Mouse (Mus musculus) forelimb bud, embryonic 11.5 days (tissue): ENCODE results near the gene Tas2r110.

Source experiments
- DNase-seq: peaks from one replicate; pipeline ENCODE4 v3.0.0-alpha.2; 2012; ENCODE audit warnings: low read depth, low spot score

Tas2r110 gene

GRCm38 (mm10) chr6:132867708-132868107 is at the start of gene Tas2r110:
Gene Tas2r110 (plus strand): TSS chr6:132868008.
- DNase-seq = no peak

DNA sequence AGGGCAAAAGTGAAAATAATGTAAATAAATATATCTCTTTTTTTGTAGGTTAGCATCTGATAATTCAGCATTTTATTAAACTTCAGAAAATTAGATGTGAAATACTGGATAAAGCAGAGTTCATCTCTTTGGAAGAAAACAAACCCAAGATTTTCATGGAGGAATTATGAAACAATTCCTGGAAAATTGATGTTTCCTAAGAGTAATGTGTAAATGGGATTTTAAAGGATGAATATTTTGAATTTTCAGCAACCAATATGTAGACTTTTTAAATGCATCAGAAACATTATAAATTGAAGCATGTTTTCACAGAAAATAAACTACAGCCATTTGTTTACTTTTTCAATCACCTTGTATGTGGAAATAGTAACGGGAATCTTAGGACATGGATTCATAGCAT is 21.0 kb upstream of the Tas2r110 start, which contains the start of gene Tas2r123:
Tas2r123 (plus strand) TSS at position 301 of the 400 bp plus-strand sequence.
- DNase-seq = no peak

GRCm38 (mm10) chr6:132855138-132855537 is 12.7 kb upstream of the Tas2r110 start, which contains the start of gene Tas2r116:
Gene Tas2r116 (plus strand): TSS chr6:132855438.
- no peak for DNase-seq

DNA sequence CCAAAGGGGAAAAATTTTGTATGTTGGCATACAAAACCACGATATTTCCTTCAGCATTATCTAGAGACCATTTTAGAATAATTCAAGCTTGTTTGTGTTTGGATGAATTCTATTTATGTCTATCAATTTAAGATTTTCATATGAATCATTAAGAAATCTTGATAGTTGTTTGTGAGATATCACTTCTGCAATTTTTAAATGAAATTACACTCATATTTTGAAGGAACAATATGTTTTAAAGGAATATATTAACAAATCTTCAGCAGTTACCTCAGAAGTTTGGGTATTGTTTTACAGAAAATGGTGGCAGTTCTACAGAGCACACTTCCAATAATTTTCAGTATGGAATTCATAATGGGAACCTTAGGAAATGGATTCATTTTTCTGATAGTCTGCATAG is 24.9 kb downstream of the Tas2r110 start, which contains the start of gene Tas2r113:
Tas2r113 (plus strand) TSS at position 301 of the 400 bp plus-strand sequence.
- DNase-seq = no peak

DNA sequence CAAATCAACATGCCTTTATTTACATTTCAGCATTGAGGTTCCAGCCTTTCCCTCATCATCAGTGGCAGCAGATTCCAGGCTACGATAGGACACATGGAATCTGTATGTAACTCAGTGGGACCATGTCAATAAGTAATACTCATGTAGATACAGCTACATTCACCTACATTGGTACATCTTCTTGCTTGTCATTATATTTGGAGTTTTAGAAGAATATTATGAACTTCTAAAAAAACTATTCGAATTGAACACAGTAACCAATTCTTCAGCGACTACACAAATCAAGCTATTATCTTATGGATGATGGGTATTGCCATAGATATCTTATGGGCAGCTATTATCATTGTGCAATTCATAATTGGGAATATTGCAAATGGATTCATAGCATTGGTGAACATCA is 41.5 kb downstream of the Tas2r110 start, which contains the start of gene Tas2r125:
Tas2r125 (plus strand) TSS at position 301 of the 400 bp plus-strand sequence.
- no peak for DNase-seq
